Mouse (Mus musculus) frontal cortex, postnatal 25 days (tissue): ENCODE data around the gene Cyct.

ENCODE experiments used
- DNase-seq, 2 experiments: peaks; one replicate each; pipeline ENCODE4 v3.0.0; 2022; ENCODE audit warnings: low spot score in 2 of 2

The Cyct gene

DNA sequence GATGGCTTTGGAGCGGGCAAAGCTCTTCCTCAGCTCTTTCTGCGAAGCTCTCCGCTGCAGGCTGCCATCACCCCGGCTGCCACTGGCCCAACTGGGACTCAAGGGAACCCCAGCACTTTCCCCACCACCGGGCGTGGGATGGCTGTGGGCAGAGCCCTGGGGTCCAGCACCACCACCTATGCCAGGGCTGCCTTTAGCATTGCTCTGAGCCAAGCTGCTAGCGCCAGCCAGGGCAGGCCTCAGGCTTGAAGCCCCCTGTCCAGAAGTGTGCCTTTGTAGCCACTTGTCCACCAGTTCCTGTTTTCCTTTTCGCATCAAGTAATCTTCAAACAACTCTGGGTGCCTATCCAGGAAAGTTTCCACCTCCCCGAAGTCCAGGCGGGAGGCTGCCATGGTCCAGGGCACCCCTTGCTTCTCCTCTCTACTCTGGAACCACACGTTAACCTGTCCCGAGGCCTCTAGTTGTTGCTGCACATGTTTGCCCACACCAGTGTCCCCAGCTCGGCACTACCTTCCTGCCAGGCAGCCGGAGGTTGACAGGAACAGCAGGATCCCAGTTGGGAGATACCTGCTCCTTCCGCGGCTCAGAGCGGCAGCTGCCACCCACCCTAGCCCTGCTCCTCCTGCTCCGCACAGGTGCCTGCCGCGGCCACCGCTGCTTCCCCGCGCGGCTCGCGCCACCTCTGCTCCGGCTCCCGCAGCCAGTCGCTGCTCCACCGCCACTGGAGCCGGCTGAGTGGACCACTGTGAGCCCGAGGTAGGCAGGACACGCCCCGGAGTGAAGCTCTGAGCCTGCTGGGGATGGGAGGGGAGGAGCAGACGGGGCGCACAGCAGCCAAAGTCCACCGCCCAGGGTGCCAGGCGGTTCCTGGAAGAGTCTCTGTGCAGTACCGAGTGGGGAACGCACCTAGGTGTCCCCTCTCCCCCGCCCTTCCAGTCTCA lies 21.8 kb downstream of the Cyct start, which contains the start of gene Pde11a:
Gene Pde11a, minus strand, starts transcription at position 560 of the 942 bp plus-strand sequence.
- no peak for DNase-seq

DNA sequence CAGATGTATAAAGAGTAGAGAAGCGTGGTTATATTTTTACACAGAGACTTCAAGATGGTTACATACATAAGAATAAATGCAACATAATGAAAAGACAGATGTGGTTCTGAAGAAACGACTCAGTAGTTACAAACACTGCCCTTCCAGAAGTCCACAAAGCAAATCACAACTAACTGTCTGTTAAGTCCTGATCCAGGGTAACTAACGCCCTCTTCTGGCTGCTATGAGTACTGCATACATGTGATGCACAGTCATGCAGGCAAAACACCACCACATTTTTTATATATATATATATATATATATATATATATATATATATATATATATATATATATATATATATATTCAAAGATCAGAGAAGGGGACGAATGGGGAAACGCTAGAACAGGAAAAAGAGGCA lies 25.7 kb downstream of the Cyct start:
- DNase-seq, result no peak

DNA sequence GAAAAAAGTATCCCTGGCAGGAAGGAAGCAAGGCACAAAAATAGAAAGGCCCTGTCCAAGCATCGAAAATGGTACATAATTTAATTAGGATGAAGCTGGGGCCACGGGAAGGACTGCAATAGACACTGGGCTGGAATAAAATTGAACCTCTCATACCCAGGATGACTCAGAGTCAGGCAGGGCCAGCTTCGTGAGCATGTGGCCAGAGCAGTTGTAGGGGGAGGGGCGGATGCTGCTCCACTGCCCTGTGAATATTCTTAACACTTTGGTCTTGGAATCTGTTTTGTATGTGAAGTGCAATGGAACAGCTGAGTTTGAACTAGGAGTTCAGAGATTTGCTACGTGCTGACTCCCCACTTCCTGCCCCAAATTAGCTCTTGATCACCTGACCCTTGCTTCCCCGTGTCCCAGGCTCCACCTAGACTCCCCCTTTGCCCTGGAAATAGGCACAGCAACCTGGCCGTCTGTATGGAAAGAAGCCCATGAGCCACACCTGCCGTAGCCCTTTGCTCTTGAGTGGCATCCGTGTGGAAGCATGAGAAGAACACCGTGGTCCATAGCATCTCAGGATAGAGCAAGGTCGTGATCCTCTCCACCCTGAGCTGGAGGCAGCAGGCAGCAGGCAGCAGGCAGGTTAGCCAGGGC lies 28.0 kb downstream of the Cyct start:
- no peak for DNase-seq

DNA sequence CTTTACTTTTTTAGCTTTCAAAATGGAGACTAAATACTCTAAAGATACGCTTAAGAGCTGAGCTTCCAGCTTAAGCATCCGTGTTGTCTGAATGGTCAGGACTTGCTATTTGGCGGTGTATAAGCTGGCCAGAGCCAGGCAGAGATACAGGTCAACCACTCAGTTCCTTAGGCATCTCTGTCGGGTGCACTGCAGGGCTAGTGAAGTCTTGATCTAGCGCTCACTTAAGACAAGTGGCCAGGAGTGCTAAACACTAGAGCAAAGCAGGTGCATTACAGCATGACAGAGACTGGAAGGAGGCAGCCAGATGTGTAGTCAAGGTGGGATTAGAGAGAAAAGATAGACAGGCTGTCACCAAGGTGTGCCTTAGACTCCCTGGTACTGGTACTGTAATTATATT lies 30.2 kb downstream of the Cyct start:
- DNase-seq, result no peak

DNA sequence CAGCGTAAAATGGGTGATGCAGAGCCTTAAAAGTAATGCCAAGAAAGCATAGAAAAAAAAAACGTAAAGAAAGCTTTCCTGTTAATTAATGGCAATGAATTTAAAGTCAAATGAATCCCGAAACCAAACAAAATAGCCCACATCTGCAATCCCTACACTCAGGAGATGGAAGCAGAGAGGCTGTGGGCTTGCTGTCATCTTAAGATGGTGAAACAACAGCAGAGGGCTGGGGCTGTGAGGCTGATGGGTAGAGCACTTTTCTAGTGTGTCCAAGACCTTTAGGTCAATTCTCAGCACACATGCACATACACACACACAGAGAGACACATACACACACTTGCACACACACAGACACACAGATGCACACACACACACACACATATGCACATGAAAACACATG lies 34.1 kb downstream of the Cyct start:
- DNase-seq, result no peak

DNA sequence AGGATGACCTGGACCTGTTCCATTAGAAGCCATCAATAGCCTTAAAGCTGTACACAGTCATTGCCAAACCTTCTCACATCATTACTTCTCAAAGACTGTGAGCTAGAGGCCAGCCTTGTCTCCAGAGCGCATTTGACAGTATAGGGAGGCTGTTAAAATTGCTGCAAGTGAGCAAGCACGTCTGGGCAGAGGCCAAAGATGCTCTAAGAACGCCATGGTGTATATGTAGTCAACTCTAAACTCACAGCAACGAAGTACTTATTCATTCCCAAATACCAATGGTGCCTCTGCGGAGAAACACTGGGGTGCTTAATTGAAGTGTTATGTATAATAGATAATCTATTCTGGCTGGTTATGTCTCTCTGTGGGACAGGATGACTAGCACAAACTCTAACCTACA lies 35.8 kb downstream of the Cyct start:
- DNase-seq, result no peak

DNA sequence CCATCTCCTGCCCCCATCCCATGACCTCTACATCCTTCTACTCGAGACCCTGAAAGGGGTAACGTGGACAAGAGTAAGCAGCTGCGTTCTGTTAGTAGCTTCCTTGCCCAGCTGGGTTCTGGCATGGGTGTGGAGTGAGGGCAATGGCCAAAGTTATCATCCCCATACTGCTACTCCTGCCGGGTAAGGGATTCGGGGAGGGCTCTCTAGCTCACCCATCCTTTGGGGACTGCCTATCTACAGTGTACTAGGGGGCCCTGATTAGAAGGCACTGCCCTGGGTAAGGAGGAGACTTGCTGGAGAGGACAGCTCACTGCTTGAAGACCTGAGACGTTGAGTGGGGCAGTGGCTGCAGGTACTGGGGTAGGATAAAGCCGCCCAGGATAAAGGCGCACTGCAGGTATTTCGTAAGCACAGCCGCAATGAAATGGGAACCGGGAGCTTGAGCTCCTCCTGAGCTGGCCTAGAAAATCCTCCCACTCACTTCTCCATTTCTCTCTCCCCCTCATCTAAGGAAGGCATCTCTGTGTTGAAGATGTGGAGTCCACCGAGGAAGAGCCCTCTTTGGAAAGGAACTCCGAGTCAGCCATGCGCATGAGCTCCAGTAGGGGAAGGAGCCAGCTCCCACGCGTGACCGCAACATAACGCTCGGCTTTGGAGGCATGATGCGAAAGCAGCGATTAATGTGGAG lies 36.9 kb downstream of the Cyct start:
- no peak for DNase-seq

DNA sequence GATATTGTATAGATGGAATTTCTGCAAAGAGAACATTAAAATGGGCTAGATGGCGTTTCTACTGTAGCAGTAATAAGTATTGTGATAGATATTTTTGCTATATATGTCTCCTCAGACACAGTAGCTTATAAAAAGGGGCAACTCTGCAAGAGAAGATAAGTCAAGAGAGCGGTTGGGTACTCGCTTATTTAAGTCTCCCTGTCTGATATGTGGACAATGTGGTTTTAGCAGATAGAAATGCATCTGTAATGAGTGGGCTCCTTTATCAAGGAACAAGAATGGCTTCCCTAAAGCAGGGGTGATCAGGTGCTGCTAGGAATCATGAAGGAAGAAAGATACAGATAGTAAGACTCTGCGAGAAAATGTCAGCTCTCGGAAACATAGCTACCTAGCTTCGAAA lies 39.9 kb downstream of the Cyct start:
- DNase-seq, result no peak

DNA sequence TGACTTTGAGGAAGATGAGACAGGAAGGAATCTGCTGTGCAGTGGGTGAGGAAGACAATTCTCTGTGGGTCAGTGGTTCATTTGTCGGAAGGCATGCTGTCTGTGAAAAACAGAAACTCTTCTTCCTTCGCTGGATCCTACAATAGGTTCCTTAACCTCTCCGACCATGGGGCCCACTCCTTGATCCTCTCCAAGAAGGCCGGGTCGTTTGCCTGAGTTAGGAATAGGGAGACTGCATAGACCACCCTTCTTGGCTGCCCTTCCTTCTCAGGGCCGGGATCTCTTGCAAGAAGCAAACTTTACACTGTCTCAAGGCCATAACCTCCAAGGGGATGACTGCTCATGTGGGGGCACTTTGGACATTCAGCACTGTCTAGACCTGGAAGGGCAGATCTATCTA lies 41.0 kb downstream of the Cyct start:
- no peak for DNase-seq
